ENCODE assay signal across 8 mouse cellular contexts in genomic region chr9:57505700-57506099, GRCm38 (mm10). TPM values are rescaled to one million over a fixed set of nuclear protein-coding genes. Genes with fewer than 3 reads are reported as not detected.
A peak's percentile ranks its signal among the peaks of the same experiment; 100 is the strongest.
DNase-seq lines count a peak whose midpoint lies in the region; ATAC-seq and TF ChIP-seq lines count a peak whose summit lies in the region.

No protein-coding gene starts in this region.

- no peak overlapping the region for H3K9ac ChIP-seq in kidney, embryonic 16.5 days (replicated peaks; ENCODE audit: low read length)
- H3K9ac ChIP-seq in midbrain, embryonic 11.5 days (ENCODE audit: low read length): no peak overlapping the region; the same call in 1 of the 2 replicates

- peak; percentile 18 for DNase-seq in kidney, adult 2 months
- no peak for DNase-seq in kidney, adult 18-20 months
- DNase-seq in embryo, embryonic 10 days (ENCODE audit: low spot score): peak; percentile 48
- DNase-seq in heart, embryonic 10.5 days (ENCODE audit: low spot score): peak; percentile 97
- peak; percentile 93 for DNase-seq in midbrain, embryonic 11.5 days (ENCODE audit: low spot score, missing footprints)
- DNase-seq in spleen, postnatal 4 days (ENCODE audit: low spot score in 2 of 2): peak; percentile 69 to 76
- DNase-seq in gastrocnemius, postnatal 25 days: no peak

- no peaks in the 10 kb centered on the region for H3K9me3 ChIP-seq in heart, embryonic 10.5 days
- no peaks in the 10 kb centered on the region for H3K9me3 ChIP-seq in kidney, embryonic 16.5 days (ENCODE audit: low read length)
- H3K9me3 ChIP-seq in midbrain, embryonic 11.5 days (ENCODE audit: control insufficient read depth, low read length): no peaks in the 10 kb centered on the region

- H3K4me1 ChIP-seq in kidney, adult 2 months (ENCODE audit: control insufficient read depth, insufficient read depth, low read length): peaks cover 3% of the 10 kb centered on the region; the same call in 1 of the 2 replicates
- H3K4me1 ChIP-seq in heart, embryonic 10.5 days: peaks cover 53% of the 10 kb centered on the region
- peaks cover 52% of the 10 kb centered on the region for H3K4me1 ChIP-seq in kidney, embryonic 16.5 days (ENCODE audit: insufficient read depth, low read length)
- H3K4me1 ChIP-seq in midbrain, embryonic 11.5 days (ENCODE audit: control insufficient read depth, insufficient read depth, low read length): peaks cover 27% of the 10 kb centered on the region

- 19% methylated on average over 8 of the region's 8 CpGs for WGBS in kidney, adult 2 months
- WGBS in heart, embryonic 10.5 days: 3% methylated on average over 8 of the region's 8 CpGs
- whole genome bisulfite sequencing in kidney, embryonic 16.5 days: 6% methylated on average over 8 of the region's 8 CpGs
- WGBS in midbrain, embryonic 11.5 days: 3% methylated on average over 8 of the region's 8 CpGs

- no peak overlapping the region for H3K27ac ChIP-seq in kidney, adult 2 months (ENCODE audit: insufficient read depth, low read depth, low read length)
- H3K27ac ChIP-seq in heart, embryonic 10.5 days: peak overlapping the region; percentile 85
- H3K27ac ChIP-seq in kidney, embryonic 16.5 days (ENCODE audit: low read length): 0 out of 2 replicates have a peak overlapping the region, but pooled peaks have one; percentile 4
- peak overlapping the region; percentile 6; the same call in 1 of the 2 replicates for H3K27ac ChIP-seq in midbrain, embryonic 11.5 days (ENCODE audit: low read depth, low read length)

- no peaks in the 10 kb centered on the region for H3K36me3 ChIP-seq in kidney, adult 2 months (ENCODE audit: control insufficient read depth, insufficient read depth, low read length)
- H3K36me3 ChIP-seq in heart, embryonic 10.5 days: no peaks in the 10 kb centered on the region
- H3K36me3 ChIP-seq in kidney, embryonic 16.5 days (ENCODE audit: insufficient read depth, low read length): no peaks in the 10 kb centered on the region
- H3K36me3 ChIP-seq in midbrain, embryonic 11.5 days (ENCODE audit: control insufficient read depth, insufficient read depth, low read length): no peaks in the 10 kb centered on the region

- ATAC-seq in kidney, embryonic 16.5 days (ENCODE audit: low FRiP score, low TSS enrichment): peak; percentile 52
- ATAC-seq in midbrain, embryonic 11.5 days (ENCODE audit: low FRiP score): peak; percentile 79

- no peak overlapping the region for H3K4me3 ChIP-seq in kidney, adult 2 months (ENCODE audit: insufficient read depth, low read depth, low read length)
- H3K4me3 ChIP-seq in heart, embryonic 10.5 days: peak overlapping the region; percentile 64
- no peak overlapping the region for H3K4me3 ChIP-seq in kidney, embryonic 16.5 days (ENCODE audit: low read length)
- no peak overlapping the region for H3K4me3 ChIP-seq in midbrain, embryonic 11.5 days (ENCODE audit: low read depth, low read length)

- no peak for TF ChIP-seq POLR2A in kidney, adult 2 months (IDR thresholded peaks at IDR 0.05; ENCODE audit: low read depth, low read length)

- no peaks in the 10 kb centered on the region; the same call in 1 of the 2 replicates for H3K27me3 ChIP-seq in kidney, adult 2 months (replicated peaks; ENCODE audit: control insufficient read depth, insufficient read depth, low read length)
- peaks cover 57% of the 10 kb centered on the region for H3K27me3 ChIP-seq in heart, embryonic 10.5 days (ENCODE audit: insufficient read depth, poor library complexity, severe bottlenecking)
- peaks cover 58% of the 10 kb centered on the region for H3K27me3 ChIP-seq in kidney, embryonic 16.5 days (ENCODE audit: insufficient read depth, low read length)
- peaks cover 58% of the 10 kb centered on the region for H3K27me3 ChIP-seq in midbrain, embryonic 11.5 days (ENCODE audit: control insufficient read depth, insufficient read depth, low read length)

- no peak overlapping the region for H3K4me2 ChIP-seq in kidney, embryonic 16.5 days (replicated peaks; ENCODE audit: low read depth, low read length)
- no peak overlapping the region for H3K4me2 ChIP-seq in midbrain, embryonic 11.5 days

- no peak for TF ChIP-seq CTCF in kidney, adult 2 months (conservative IDR thresholded peaks at IDR 0.05; ENCODE audit: insufficient read depth, insufficient read length, low read depth, low read length)

RNA-seq across cellular contexts. Expression of gene Rpp25, which starts 1.9 kb away (rescaled TPM):
- polyA plus RNA-seq in kidney, adult 2 months (2012; rRNA removed): 0.36 and 0.94 TPM in 2 replicates
- 15.0 and 16.5 TPM in 2 replicates for polyA plus RNA-seq in heart, embryonic 10.5 days (2016; fragmentation: Nextera tagmentation; extraction: Ambion mirVana)
- 5.5 and 6.4 TPM in 2 replicates for polyA plus RNA-seq in kidney, embryonic 16.5 days (2015; fragmentation: Nextera tagmentation; extraction: Ambion mirVana)
- 12.8 and 14.1 TPM in 2 replicates for polyA plus RNA-seq in midbrain, embryonic 11.5 days (2014; fragmentation: Nextera tagmentation; extraction: Ambion mirVana)
- not detected for total RNA-seq in gastrocnemius, postnatal 25 days (2021)

RNA-seq across cellular contexts. Expression of gene Cox5a, which starts 15.4 kb away (rescaled TPM):
- 757 and 763 TPM in 2 replicates for polyA plus RNA-seq in kidney, adult 2 months (2012; rRNA removed)
- 911 and 1,292 TPM in 2 replicates for polyA plus RNA-seq in heart, embryonic 10.5 days (2016; fragmentation: Nextera tagmentation; extraction: Ambion mirVana)
- polyA plus RNA-seq in kidney, embryonic 16.5 days (2015; fragmentation: Nextera tagmentation; extraction: Ambion mirVana): 670 and 691 TPM in 2 replicates
- polyA plus RNA-seq in midbrain, embryonic 11.5 days (2014; fragmentation: Nextera tagmentation; extraction: Ambion mirVana): 730 and 739 TPM in 2 replicates
- 1,000 to 10,000 TPM; 1,447 to 1,511 TPM for total RNA-seq in gastrocnemius, postnatal 25 days (2021)

RNA-seq across cellular contexts. Expression of gene Fam219b, which starts 31.6 kb away (rescaled TPM):
- 6.2 and 12.2 TPM in 2 replicates for polyA plus RNA-seq in kidney, adult 2 months (2012; rRNA removed)
- polyA plus RNA-seq in heart, embryonic 10.5 days (2016; fragmentation: Nextera tagmentation; extraction: Ambion mirVana): 14.2 and 14.9 TPM in 2 replicates
- 19.0 and 19.8 TPM in 2 replicates for polyA plus RNA-seq in kidney, embryonic 16.5 days (2015; fragmentation: Nextera tagmentation; extraction: Ambion mirVana)
- polyA plus RNA-seq in midbrain, embryonic 11.5 days (2014; fragmentation: Nextera tagmentation; extraction: Ambion mirVana): 16.0 and 16.1 TPM in 2 replicates
- total RNA-seq in gastrocnemius, postnatal 25 days (2021): 1 to 10 TPM; 3.3 to 5.6 TPM

RNA-seq across cellular contexts. Expression of gene Scamp5, which starts 37.8 kb away (rescaled TPM):
- 76.4 and 83.5 TPM in 2 replicates for polyA plus RNA-seq in kidney, adult 2 months (2012; rRNA removed)
- polyA plus RNA-seq in heart, embryonic 10.5 days (2016; fragmentation: Nextera tagmentation; extraction: Ambion mirVana): 11.3 and 11.4 TPM in 2 replicates
- polyA plus RNA-seq in kidney, embryonic 16.5 days (2015; fragmentation: Nextera tagmentation; extraction: Ambion mirVana): 17.7 and 20.2 TPM in 2 replicates
- polyA plus RNA-seq in midbrain, embryonic 11.5 days (2014; fragmentation: Nextera tagmentation; extraction: Ambion mirVana): 17.6 and 17.7 TPM in 2 replicates
- total RNA-seq in gastrocnemius, postnatal 25 days (2021): 1 to 10 TPM; 1.4 to 2.4 TPM

RNA-seq across cellular contexts. Expression of gene Mpi, which starts 46.9 kb away (rescaled TPM):
- 62.4 and 70.4 TPM in 2 replicates for polyA plus RNA-seq in kidney, adult 2 months (2012; rRNA removed)
- 80.6 and 102 TPM in 2 replicates for polyA plus RNA-seq in heart, embryonic 10.5 days (2016; fragmentation: Nextera tagmentation; extraction: Ambion mirVana)
- polyA plus RNA-seq in kidney, embryonic 16.5 days (2015; fragmentation: Nextera tagmentation; extraction: Ambion mirVana): 54.6 and 57.2 TPM in 2 replicates
- 49.8 and 54.0 TPM in 2 replicates for polyA plus RNA-seq in midbrain, embryonic 11.5 days (2014; fragmentation: Nextera tagmentation; extraction: Ambion mirVana)
- total RNA-seq in gastrocnemius, postnatal 25 days (2021): 10 to 100 TPM; 75.1 to 87.6 TPM

Comparison
In these comparisons a context has a peak if more than half of its experiments do, and no peak if none do; other contexts are left out.
1. DNase-seq: peak in kidney, adult 2 months (single experiment), embryo, embryonic 10 days (single experiment), heart, embryonic 10.5 days (single experiment), midbrain, embryonic 11.5 days (single experiment) and spleen, postnatal 4 days (2 of 2); none in kidney, adult 18-20 months (single experiment) and gastrocnemius, postnatal 25 days (single experiment).